Mouse (Mus musculus) left cerebral cortex, adult 11 months (tissue): ENCODE results near the gene Tada2a.

ENCODE experiments used
- DNase-seq: peaks from one replicate; pipeline ENCODE4 v3.0.0; 2022; ENCODE audit warnings: low spot score

Tada2a gene

DNA sequence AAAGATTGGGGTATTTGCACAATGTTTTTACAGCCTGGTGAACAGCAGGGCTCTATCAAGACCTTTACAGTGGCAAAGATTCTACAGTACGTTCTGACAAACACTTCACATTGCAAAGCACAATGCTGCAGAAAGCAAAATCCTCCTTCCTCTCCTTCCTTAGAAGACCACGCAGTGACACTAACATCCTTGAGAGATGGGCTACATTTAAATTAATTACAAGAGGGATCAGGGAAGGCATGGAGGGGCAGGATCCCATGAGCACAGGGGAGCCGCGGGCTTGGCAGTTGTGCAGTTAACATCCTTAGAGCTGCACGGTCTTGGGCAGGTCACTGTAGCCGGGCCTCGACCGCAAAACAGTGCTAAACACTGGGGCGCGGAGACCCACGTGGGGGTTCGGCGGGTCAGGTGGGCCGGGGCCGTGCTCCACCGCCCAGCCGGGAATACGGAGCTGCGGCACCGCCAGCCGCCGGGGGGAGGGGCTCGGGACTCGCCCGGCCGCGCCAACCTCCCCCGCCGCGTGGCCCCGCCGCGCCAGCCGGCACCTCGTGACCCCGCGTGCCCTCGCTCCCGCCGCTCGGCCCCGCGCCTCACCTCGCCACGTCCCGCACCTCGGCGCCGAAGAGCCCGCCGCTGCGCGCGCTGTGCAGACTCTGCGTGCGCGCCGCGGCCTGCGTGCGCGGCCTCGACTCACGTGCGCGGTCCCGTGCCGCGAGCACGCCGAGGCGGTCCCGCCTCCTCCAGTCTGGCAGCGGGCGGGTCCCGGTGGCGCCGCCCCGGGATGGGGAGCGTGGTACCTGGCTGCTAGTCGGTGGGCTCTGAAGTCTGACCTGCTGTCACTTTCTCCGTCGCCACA is at the start of gene Tada2a, which contains the start of gene Acaca:
Gene Tada2a (minus strand): TSS at position 658 of the 856 bp plus-strand sequence.
Gene Acaca (plus strand): TSS at position 730 of the 856 bp plus-strand sequence.
- DNase-seq, result peak; percentile 67

DNA sequence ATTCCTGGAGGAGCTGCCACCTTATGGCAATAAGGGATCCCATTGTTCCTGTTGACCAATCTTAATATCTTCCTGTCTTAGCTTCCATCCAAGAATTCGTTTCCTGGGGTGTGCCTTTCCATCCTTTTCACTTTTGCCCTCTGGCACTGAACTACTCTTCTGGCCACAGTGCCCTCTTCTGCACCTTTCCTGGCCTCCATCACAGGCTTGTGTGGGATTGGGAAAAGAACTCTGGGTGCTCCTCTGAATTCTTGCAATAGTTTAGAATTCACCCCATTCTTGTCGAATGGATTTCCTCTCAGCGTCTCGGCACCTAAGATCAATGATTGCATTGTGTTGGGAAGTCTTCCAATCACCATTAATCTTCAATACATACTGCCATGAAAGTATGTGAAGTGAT is 49.2 kb upstream of the Tada2a start:
- DNase-seq, result no peak

DNA sequence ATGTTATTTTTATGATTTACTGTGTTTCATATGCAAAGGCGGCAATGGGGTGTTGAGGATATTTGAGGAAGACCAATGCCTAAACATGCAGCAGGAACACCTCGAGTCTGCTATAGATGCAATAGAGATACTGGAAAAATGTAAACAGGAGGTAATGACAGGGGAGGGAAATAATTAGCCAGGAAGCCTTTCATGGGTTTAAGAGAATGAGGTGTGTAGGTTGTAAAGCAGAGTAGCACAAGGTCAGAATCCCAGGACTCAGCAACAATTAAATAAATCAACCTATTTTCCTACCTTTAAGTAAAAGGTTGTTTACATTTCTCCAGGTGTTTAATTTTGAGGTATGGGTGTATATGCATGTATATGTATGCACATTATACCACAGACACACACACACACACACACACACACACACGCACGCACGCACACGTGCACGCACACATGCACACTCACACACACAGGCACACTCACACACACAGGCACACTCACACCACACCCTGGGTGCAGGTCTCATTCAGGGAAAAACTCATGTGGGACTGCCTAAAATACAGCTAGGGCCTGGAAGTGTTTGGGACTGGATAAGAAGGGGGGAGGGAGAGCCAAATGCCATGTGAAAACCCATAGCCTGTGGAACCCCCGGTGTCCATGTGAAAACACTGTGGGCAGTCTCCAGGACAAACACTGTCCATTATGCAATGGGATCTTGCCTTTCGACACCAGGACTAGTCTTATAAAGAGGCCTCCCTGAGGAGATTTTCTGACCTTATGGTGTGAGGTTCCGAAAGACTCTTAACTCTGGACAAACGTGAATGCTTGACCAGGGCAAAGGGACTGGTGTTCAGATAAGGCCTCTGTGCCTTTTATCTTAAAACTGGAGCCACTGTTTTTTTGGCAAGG is 43.4 kb upstream of the Tada2a start:
- DNase-seq, result no peak

DNA sequence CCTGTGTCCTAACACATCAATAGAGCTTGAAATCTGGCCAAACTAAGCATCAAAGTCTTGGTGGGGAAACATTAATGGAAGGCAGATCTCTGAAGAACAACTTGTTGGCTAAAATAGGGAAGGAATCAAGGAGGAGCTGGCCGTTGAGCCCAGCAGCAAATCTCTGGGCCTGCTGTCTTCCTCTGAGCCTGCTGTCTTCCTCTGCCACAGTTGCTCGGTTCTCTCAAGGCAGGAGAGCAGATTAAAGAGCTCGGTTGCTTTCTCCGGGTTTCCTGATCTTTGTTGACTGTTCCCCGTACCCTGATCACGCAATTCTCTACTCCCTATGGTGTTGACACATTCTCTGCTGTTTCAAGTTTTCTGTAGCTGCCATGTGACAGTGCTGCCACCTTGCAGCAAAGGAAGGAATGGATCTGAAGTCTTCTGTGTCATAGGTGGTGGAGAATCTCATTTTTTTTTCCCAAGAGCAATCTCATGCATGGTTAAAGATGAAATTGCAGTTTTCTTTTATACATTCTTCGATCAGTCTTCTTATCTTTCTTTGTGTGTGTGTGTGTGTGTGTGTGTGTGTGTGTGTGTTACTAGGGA is 39.4 kb upstream of the Tada2a start:
- DNase-seq, result peak; percentile 31

DNA sequence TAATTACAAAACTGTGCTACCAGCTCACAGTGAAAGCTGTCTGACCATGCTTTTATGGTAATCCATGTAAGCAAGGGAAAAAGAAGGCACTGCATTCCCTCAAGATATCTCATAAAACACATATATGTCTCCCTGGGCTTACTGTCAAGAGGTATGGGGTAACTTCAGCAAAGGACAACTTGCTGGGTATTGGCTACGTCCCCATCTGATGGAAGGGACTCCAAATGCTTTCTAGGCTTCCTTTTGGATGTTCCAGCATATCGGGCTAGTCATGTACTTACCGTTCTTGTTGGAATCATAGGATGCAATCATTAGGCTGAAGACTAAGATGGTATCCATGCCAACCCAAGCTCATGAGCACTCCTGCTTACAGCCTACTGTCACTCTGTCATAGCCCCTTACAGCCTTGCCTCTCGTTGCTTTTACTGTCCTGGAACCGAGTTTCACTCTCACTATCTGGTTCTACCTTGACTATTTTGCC is 37.7 kb upstream of the Tada2a start, which contains the start of gene Gm11437:
Gene Gm11437 (minus strand): TSS at position 431 of the 481 bp plus-strand sequence.
- no peak for DNase-seq

DNA sequence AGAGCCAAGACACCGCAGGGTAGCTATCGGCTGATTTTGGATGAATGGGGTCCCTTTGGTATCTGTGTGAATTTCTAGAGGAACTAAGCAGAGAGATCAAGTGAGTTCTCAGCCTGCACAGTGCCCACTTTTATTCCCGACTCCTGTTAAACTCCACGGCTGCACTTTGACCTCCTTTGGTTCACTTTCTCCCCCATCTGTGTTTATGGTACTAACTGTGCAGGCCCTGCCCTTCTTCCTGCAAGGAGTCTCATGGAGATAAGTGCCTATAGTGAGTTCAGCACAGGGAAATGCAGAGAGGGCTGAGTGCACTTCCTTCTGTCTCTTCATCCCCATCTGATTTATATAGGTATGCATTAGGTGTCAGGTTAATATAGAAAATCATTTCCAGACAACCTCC is 35.2 kb upstream of the Tada2a start:
- no peak for DNase-seq

DNA sequence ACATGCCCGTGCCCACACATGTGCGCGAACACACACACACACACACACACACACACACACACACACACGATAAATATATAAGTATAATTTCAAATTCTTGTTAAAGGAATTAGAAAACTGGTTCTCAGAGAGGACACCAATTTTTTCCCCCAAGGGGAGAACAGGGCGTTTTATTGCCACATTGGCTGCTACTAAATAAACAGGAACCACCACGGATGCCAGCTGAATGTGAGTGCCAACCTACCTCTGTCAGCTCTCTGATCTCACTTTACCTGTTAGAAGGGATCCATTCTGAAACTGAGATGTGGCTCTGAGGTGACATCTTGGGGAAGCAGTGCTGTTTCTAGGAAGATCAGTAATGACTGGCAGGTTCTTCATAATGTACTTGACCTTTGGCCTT is 34.7 kb upstream of the Tada2a start:
- DNase-seq, result no peak

DNA sequence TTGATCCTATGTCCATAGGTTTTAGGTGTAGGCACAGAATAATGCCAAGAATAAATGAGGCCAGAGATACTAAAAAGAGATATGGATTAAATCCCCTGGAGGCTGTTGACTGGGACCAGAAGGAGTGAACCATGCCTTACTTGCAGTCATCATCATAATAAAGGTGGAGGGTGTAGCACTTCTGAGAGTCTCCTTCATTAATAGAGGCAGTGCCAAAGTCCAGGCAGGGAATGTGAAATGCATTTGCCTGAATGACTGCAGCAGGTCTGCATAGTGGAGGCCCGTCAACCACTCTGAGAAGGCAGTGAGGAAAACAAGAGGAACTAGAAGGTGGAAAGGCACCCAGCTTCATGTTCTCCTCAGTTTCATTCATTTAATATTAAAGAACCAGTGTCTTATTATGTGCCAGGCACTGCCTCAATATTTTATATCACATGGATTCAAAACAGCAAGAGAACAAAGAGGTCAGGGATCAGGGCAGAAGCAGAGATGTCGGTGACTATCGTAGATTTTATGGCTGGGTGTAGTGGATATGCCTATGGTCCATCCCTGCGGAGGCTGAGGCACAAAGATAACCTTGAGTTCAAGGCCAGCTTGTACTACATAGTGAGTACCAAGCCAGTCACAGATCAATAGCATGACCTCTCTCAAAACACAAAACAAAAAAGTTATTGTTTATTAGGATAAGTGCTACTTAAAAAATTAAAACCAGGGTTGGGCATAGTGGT is 27.3 kb upstream of the Tada2a start:
- no peak for DNase-seq

DNA sequence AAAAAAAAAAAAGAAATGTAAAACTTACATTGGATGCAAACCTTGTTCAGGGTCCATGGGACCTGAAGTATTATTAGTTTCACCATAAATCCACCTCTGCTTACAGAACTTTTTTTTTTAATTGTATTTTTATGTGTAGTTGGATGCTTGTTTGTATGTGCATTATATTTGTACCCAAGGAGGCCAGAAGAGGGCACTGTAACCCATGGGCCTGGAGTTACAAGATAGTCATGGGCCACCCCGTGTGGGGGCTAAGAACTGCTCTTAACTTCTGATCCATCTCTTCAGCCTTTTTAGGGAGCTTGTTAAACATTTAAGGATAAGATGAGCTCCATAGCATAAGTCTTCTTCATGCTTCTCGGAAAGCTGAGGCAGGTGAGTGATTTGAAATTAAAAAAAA is 21.5 kb upstream of the Tada2a start:
- DNase-seq, result no peak

DNA sequence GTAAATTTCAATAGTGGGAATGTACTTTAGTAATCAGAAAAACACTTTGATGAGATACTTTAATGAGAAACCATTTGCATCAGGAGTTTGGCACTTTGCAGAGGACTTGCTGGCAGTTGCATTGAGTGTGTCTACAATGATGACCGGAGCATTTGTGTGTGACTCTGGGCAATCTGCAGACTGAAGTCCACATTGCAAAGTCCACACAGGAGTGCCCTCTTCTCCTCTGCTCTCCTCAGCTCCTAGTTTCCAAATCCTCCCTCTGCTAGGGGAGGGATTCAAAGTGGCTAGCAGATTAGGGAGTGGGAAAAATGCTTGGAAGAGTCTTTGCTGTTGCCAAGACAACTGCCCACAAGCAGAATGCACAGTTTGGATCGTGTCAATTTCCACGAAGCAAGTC is 16.7 kb upstream of the Tada2a start:
- DNase-seq, result no peak

DNA sequence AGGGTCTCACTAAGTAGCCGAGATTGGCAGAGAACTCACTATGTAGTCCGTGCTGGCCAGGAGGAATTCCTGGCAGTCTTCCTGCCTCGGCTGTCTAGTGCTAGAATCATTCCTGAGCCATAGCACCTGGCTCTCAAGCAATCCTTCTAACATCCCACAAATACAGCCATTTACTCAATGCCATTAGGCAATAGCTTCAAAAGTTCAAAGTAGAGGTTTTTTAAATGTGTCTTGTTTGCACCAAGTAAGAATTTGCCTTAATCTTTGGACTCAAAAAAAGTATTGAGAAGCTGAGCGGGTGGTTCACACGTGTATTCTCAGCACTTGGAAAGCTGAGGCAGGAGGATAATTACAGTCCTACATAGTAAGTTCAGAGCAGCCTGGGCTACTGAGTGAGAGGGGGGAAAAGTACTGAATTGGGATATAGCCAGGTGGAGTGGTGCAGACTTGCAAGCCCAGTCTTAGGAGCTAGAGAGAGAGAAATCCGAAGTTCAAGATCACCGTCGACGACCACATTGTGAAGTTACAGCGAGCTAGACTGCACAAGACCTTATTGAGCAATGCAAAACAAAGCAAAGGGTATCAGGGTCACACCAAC is 15.9 kb upstream of the Tada2a start:
- no peak for DNase-seq

DNA sequence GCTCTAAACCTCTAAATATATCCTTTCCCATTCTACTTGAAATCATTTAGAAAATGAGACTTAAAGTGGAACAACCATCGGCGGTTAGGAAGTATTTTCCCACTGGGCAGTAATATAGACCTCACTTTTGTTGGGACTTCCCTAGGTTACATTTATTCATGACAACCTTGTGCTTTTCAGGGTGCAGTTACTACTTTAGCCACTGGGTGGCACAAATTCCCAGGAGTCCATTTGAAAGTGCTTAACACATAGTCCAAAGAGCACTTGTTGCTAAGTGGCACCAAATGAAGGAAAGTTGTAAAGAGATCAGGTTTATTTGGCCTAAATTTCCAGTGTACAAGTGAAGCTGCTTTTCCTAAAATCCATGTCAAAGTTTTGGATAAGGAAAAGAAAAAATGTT is 12.4 kb upstream of the Tada2a start:
- DNase-seq, result no peak

DNA sequence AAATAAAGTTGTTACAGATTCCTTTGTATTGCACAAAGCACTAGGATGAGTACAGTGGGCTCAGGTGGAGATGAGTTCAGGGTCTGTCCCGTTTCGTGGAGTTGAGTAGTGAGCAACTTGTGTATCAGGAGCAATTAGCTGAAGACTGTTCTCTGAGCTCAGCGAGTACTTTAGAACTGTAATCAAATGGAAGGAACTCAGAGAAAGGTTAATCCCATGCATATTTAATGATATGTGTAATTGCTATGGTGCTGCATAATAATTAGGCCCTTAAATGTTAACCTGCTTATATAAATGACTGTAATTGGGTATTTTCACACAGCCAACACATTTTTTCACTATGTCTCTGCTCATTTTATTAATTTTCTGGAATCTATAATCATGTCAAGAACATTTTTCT is 7.1 kb upstream of the Tada2a start:
- DNase-seq, result no peak

DNA sequence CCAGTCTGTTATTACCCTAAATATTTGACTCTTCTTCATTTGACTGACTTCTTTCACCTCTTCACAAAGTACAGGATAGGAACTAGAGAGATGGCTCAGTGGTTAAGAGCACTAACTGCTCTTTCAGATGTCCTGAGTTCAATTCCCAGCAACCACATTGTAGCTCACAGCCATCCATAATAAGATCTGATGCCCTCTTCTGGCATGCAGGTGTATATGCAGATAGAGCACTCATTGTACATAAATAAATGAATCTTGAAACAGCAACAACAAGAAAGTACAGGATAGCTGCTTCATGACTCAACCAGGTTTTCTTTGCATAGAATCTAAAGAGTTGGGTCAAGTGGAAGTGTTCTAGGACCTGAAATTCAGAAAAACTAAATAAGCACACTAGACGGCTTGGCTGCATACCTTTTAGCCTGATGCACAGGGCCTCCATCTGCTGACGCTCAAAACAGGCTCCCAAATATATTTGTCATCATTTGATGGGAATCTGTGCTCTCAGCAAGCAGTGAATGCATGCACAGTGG is 5.0 kb upstream of the Tada2a start:
- DNase-seq, result no peak

DNA sequence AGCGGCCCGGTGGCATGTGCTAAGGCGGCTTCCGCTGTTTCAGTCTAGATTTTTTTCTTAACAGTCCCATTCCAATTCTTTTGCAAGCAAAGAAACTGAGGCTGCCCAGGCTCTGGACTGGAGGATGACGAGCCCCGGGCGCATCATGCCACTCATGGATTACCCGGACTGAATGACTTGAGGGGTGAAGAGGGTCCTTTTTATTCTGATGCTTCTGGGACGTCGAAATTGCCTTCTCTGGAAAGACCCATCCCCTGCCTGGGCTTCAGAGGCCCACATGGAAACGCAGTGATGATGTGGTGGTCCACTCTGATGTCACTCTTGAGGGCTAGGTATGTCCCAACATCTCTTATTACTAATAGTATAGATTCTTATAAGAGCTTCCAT is 392 bp upstream of the Tada2a start:
- DNase-seq, result no peak

DNA sequence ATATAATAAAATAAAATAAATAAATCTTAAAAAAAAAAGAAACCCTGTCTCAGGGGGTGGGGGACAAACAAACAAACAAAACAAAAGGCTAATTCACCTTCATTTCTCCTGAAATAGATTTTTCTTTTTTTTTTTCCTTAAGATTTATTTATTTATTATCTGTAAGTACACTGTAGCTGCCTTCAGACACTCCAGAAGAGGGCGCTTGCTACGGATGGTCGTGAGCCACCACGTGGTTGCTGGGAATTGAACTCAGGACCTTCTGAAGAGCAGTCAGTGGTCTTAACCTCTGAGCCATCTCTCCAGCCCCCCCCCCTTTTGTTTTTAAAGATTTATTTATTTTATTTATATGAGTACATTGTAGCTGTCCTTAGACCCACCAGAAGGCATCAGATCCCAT is 1.4 kb downstream of the Tada2a start:
- DNase-seq, result no peak

DNA sequence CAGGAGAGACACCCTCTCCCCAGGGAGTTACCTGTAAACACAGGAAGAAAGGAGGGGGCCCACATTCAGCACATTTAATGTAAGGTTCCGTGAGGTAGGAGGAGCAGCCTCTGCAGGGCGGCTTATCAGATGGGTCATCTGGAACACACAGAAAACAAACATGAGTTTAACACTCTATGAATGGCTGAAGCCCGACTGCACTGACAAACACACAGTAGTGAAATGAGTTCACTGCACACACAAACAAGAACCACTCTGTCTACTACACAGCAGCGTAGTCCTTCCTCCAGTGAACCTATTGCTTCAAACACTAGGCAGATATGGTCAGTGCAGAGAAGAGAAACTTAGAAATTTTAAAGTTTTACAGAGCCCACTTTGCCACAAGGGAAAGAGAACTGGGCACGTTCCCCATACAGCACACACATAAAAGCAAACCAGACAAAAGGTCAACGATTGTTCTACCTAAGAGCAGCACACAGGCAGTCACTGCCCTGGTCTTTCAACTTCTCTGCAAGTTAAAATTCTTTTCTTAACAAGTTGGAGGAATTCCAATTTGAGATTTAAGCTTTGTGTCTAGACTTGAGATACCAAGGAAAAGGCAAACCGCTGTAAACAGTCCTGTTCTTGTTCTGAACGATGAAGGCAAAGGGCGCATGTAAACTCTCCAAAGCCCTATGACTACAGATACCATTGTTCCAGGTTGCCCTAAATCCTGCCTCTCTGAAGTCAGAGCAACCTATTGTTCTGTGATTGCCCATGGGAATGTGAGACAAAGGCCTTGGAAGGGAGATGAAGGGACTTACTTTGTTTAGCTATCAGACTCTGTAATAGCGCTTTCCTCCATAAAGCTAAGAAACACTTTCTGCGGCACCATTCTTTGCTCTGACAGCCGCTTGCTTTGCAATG is 8.1 kb downstream of the Tada2a start:
- no peak for DNase-seq

DNA sequence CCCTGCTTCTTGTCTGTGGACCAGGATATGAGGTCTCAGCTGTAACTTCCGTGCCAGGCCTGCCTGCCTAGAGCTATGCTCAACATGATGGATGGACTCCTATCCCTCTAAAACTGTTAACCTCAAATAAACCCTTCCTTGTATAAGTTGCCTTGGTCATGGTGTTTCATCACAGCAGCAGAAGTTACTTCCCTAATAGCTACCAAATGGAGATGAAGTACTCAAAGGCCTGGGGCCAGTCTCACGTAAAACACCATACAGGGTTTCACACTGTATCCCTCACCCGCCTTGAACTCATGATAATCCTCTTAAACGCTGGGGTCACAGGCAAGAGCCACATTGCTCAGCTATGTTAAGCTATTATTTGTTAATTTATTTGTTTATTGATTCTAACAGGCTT is 12.0 kb downstream of the Tada2a start:
- DNase-seq, result no peak

DNA sequence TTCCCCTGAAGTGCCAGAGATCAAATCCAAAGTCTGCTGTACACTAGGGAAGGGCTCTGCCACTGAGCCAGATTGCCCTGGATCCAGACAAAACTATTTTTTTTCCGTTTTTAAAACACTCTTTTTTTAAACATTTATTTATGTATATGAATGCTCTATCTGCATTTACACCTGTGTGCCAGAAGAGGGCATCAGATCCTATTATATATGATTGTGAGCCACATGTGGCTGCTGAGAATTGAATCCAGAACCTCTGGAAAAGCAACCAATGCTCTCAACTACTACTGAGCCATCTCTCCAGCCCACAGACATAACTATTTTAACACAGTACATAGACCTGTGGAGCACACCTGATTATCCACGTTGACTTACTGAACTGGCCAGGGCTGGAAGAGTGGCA is 13.2 kb downstream of the Tada2a start:
- no peak for DNase-seq

DNA sequence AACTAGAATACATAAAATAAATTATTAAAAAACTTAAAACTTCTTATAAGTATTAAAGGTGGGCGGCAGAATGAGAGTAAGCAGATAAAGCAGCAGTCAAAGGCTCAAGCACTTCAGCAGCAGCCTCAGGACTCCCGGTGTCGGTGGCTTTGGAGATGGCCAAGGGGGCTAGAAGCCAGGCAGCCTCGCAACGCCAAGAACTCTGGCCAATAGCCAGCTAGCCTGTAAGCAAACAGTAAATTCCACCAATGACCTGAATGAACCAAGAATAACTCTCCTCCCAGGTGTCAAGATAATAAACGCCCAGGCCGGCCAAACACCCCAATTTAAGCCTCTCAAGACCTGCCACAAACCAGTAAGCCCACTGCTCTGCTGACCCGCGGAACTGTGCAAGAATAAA is 13.8 kb downstream of the Tada2a start:
- no peak for DNase-seq
